Mouse (Mus musculus) ovary, postnatal 14 days (tissue): Measurements from ENCODE around the gene Rpl31.

Experiments
- DNase-seq: peaks from one replicate; pipeline ENCODE4 v3.0.0; 2022; ENCODE audit warnings: low spot score

The Rpl31 gene

DNA sequence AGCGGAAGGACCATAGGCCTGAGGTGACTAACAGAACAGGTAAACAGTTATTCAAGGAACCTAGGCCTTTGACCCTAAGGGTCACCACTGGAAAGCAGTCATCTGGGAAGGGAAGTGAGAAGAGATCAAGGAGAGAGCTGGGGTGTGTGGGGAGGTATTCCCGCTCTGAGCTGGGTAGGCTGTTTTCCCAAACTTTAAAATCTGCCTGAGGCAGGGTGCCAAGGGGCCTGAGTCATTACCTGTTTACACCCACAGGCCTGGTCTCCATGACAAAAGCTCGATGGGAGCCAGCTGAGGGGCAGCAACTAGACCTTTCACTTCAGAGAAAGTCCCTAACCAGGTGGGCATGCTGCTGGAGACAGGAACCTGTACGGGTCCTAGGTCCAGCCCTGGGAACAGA lies 31.6 kb downstream of the Rpl31 start:
- no peak for DNase-seq

DNA sequence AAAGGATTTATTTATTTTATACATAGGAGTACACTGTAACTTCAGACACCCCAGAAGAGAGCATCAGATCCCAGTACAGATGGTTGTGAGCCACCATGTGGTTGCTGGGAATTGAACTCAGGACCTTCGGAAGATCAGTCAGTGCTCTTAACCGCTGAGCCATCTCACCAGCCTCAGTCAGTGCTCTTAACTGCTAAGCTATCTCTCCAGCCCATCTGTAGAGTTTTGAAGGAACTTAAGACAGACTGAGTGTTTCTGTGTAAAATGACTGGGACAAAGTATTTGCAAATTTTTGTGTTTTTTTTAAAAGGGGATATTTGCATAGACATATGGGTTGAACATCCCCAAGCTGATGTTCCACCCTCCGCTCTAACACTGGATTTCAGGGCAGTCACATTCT lies 32.5 kb downstream of the Rpl31 start:
- no peak for DNase-seq

DNA sequence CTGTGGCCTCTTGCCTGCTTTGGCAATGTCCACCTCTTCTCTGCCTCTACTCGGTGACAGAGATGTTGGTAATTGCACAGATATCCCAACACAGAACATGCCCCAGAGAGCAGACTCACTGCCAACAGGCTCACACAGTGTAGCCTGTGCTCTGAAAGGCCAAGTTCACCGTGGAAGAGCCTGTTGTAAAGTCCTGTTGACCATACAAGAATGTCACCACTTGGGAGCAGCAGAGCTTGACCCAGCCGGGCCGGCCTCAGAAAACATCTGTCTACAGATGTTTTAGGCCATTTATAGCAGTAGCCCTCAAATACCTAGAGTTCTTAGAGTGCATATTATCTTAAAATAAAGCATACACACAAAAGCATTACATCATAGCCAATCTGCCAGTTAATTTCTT lies 39.5 kb downstream of the Rpl31 start:
- no peak for DNase-seq

DNA sequence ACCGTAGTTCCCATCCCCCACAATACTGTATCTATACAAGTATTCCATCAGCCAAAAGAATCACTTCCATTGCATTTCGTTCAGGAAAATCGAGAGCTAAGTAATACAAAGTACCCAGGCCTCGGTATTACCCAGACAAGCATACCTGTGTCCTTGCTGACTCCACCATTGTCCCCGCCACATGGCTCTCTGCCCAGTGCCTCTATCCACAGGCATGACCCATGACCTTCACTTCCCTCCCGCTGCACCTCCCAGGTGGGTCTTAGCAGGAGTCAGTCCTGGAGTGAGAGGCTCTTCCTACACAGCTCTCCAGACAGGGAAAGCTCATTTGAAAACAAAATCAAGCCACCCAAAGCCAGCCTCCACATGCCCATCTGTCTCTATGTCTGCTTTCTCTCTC lies 40.5 kb downstream of the Rpl31 start:
- DNase-seq = no peak

DNA sequence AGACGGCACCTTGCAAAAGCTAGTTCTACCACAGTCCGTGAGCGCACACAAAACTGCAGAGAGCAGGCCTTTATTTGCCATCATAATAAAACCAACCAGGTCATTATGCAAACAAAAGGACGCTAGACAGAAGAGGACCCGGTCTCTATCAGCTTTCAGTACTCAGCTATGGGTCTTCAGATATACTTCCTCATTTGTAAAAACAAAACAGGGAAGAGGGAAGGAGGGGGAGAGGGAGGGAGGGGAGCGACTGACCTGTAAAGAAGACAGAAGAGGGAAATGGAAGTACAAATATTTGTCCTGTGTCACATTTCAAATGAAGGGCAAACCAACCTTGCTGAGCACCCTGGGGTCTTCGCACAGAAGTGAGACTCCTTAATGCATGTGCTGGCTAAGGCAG lies 41.0 kb downstream of the Rpl31 start:
- DNase-seq = no peak

DNA sequence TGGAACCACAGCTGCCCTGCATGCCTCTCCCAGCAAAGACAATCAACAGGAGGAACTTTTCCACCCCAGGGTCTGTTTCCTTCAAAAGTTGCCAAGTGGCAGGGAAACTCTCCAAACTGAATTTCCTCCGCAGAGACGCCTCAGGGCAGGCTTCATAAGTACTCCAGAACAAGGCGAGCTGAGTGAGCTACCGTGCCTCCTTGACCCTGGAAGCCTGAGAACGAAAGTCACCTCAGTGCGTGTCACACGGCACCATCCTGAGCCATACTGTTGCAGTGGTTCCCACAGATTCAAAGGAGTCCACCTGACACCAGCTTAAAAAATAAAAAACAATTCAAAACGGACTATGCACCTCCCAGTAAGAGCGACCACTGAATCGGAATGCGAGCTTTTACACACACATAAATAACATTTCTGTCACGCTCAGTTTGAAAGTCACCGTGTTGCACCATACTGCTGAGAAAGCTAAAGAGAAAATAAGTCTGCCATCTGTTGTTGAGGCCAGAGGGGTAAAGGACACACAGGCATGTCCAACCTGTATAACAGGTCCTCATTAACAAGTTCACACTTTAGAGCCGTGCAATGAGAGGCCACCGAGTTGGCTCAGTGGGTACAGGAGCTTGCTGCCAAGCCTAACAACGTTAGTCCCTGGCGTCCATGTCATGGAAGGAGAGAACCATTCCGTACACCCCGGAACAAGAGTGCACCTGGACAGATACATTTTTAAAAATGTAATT lies 42.6 kb downstream of the Rpl31 start:
- DNase-seq = no peak

DNA sequence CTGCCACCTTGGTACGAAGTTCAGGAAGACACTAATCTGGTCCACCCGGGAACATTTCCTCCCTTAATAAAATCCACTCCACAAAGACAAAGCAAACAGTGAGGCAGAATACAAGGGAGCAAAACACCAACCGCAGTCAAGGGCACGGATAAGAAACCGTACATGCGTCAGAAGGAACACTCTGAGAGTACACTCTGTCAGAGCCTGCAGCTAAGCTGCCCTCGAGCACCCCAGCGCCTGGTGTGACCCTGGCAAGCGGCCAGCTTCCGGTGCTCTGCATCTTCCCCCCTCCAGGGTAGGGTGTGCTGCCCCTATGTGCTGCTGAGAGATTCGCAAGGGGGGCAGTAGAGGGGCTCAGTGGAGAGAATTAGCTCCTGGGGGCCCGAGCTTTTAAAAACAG lies 50.2 kb downstream of the Rpl31 start:
- peak; percentile 32 for DNase-seq

DNA sequence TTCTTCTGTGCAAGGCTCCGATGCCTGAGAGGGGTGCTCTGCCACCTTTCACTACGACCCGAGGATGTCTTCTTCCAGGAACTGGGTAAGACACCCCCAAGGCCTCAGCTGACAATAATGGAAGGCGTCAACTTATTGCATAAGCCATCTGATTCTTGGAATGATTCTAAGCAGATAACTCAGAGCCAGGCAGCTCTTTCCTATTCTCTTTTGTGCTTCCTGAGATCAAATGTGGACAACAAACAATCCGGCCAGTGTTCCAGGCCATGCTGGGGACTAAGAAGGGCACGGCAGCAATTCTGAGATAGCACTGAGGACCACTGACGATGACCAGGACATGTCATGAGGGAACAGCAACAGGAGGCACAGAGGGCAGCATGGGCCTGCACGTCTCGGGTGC lies 51.2 kb downstream of the Rpl31 start:
- DNase-seq = no peak

DNA sequence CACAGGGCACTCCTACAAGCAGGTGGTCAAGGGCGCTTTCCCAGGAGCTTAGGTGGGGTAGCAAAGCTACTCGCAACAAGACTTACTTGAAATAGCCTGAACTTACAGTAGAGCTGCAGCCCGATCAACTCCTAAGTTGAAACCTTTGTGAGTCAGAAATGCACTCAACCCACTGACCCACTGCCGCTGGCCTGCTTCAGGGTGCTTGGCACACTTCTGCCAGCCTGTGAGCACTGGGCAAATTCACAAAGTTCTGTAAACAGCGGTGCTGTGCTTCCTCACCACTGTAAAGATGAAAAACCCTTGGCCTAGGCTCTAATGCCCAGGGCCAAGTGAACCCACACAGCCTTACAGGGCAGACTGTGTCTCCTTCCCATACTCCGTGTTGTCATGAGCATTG lies 53.3 kb downstream of the Rpl31 start:
- no peak for DNase-seq
